Mouse (Mus musculus): Measurements from ENCODE around the gene Gpr18.

DNA sequence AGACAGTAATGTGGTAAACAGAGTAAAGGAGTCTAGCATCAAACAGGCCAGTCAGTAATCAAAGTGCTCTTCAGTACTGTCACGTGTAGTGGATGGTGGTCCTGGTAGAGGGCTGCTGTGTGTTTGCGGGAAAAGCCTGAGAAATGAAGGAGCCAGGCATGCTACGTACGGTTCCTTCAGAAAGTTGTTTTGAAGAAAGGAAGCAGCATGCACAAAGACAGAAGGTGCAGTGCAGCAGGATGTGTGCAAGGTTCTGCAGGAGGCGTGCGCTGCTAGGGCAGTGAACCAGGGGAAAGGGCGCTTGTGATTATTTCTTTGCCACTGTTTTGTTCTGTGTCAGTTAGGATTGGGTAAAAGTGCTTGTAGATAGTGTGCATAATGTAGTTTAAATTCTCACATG is 34.4 kb downstream of the Gpr18 start:
- no peak for TF ChIP-seq CTCF (IDR thresholded peaks at IDR 0.05; ENCODE audit: borderline replicate concordance, insufficient read depth, low read depth, low read length)
- no peak for TF ChIP-seq POLR2A (IDR thresholded peaks at IDR 0.05; ENCODE audit: borderline replicate concordance, insufficient read depth, low read length)

Data from cerebellum, adult 2 months (tissue).